Mouse (Mus musculus): ENCODE data around the gene Tial1. TPM values are rescaled to one million over a fixed set of nuclear protein-coding genes. Genes with fewer than 3 reads are reported as not detected.

The Tial1 gene
- 92.5 and 95.3 TPM in 2 replicates for total RNA-seq (2021)
- long read RNA-seq, experiment 1, full-length matches to known transcripts = 16 of 31 reads
- long read RNA-seq, experiment 1, partial matches to known transcripts = 5 of 31 reads
- long read RNA-seq, experiment 1, other reads (novel, unspliced or antisense) = 10 of 31 reads
- long read RNA-seq, experiment 2, full-length matches to known transcripts = 15 of 31 reads
- long read RNA-seq, experiment 2, partial matches to known transcripts = 7 of 31 reads
- long read RNA-seq, experiment 2, other reads (novel, unspliced or antisense) = 9 of 31 reads

DNA sequence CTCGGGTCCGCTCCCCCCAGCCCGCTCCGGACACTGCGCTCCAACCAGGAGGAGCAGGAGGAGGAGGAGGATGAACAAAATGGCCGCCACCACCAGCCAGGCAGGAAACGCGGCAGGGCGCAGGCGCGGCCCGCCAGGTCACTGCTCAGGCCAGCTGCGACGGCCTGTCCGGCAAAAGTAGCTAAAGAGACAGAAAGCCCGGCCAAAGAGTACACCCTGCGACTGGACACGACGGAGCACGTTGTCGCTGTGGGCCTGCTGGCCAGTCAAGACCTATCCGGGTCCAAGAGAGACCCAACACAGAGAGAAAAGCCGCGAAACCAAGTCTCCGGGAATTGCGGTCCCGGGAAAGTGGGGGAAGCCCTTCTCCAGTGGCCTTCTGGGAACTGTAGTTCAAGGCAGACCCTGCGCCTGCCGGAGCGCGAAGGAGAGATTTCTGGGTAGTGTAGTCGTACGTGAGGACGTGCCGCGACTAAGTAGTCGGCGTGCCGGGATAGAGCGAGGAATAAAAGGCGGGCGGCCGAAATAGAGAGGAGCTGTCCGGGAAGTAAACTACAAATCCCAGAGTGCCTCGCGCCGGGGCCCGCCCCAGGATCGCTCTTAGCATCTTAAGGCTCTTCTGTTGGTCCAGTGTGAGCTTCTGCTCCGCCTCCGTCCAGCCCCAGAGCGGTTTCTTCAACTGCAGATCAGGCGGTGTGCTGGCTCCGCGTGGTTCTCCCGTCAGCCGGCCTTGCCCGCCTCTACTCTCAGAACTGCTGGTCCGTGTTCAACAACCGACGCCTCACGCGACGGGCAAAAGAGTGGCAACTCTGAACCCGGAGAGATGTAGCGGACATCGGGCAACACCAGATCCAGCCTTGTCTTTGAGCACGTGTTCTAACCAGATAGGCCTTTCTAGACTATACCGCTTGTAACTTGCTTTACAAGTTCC is at the start of gene Tial1:
Gene Tial1 (minus strand): TSS at position 433 of the 931 bp plus-strand sequence.
- DNase-seq = peak; percentile 98

- no peak for DNase-seq
Measured at GRCm38 (mm10) chr7:128504091-128504490, 42.6 kb upstream of the Tial1 start.

GRCm38 (mm10) chr7:128499801-128500200 is 38.3 kb upstream of the Tial1 start:
- peak; percentile 85 for DNase-seq

- no peak for DNase-seq
Measured at GRCm38 (mm10) chr7:128494546-128494945, 33.0 kb upstream of the Tial1 start.

DNA sequence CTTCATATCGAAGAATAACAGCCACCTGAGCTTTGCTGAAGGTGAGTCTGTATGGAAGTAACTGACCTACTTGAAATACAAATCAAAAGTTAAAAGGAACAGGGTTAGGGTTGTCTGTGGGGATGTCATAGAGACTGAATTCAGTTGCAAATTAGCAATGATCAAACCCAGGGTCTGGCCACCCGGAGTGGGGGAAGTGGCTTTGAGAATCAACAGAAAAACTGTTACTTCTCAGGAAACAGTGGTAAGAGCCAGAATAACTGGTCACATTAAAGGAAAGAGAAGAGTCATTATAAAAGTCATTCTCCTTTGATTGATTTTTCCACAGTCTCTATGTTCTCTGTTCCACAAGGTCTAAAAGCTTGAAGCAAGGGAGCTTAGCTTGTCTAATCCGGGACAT is 27.5 kb upstream of the Tial1 start:
- no peak for DNase-seq

- DNase-seq = peak; percentile 92
Measured at GRCm38 (mm10) chr7:128474322-128474721, 12.8 kb upstream of the Tial1 start.

DNA sequence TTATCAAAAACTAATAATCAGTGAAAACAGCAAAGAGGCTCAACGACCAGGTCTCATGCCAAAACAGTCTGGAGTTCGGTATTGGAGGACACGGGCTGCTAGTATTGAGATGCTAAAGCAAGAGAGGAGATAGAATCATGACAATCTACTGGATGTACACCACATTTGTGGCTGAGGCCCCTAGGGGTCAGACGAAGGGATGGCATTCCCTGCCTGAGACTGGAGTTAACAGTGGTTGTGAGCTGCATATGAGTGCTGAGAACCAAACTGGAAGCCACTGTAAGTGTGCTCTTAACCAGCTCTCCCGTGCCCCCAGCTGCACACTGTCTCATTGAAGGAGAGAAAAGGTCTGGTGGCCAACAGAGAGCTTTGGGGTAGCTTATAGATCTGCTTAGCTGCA is 889 bp upstream of the Tial1 start:
- no peak for DNase-seq

DNA sequence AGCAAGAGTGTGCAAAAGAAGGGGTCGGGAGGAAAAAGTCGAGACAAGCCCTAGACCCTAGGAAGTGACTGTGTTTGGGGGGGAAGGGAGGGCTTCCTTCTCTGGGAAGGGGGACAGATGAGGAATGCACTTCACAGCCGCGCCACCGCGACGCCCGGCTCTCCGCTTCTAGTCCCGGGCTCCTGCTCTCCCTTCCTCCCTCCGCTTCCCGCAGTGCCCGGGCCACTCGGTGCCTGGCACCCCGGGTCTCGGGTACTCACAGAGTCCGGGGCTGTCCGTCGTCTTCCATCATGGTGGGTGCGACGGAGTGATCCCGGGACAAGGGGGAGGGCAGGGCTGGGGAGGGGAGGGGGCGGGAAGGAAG is 670 bp downstream of the Tial1 start:
- DNase-seq = no peak

DNA sequence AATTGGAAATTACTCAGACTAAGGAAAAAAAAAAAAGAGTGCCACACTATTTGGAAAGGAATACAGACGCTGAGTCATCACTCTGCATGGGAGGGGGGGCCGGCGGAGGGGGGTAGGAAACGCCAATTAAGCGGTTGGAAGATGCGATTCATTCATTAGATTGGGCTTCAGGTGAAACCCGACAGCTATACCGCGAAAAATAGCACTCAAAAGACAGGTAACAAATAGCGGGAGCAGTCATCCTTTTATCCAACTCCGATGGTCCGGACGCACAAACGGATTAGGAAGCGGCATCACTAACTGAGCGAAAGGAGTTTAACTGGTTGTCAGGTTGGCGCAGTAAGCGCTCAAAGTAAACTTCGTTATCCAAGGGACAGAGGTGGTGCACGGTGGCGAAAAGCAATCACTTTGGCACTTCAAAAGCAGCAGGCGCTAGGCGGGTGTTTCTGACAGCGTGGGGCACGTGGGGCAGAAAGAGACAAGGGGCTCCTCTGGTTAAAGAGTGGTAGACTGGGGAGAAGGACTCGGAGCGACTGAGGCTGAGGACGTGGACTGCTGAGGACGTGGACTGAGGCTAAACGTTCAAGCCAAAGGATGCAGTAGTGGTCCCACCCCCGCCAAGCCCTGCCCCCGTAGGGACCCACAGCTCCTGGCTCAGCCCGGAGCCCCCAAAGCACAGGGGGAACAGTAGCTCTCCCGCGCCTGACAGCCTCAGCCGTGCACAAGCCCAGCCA is 1.2 kb downstream of the Tial1 start:
- peak; percentile 55 for DNase-seq

- DNase-seq = no peak
Measured at GRCm38 (mm10) chr7:128459791-128460130, 1.8 kb downstream of the Tial1 start.

- DNase-seq = no peak
Measured at GRCm38 (mm10) chr7:128458011-128458410, 3.5 kb downstream of the Tial1 start.

DNA sequence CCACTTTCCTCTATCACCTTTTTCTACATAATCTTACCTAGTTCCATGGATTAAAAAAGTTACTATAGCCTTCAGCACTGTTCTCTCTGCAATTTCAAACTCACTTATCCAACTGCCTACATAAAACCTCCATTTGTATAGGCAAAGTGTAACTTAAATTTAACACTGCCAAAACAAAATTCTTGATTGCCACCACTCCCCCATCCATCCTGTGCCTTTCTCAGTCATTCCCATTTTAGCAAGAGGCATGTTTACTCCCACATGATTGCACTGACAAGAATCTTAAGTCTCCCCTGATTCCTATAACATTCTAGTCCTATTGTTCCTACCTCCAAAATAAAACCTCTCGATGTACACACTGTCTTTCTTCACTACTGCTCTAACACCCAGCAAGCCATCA is 8.8 kb downstream of the Tial1 start:
- DNase-seq = no peak

GRCm38 (mm10) chr7:128440584-128440983 is 20.9 kb downstream of the Tial1 start:
- DNase-seq = no peak

- no peak for DNase-seq
Measured at GRCm38 (mm10) chr7:128439251-128439650, 22.3 kb downstream of the Tial1 start.

- no peak for DNase-seq
Measured at GRCm38 (mm10) chr7:128438131-128438530, 23.4 kb downstream of the Tial1 start.

DNA sequence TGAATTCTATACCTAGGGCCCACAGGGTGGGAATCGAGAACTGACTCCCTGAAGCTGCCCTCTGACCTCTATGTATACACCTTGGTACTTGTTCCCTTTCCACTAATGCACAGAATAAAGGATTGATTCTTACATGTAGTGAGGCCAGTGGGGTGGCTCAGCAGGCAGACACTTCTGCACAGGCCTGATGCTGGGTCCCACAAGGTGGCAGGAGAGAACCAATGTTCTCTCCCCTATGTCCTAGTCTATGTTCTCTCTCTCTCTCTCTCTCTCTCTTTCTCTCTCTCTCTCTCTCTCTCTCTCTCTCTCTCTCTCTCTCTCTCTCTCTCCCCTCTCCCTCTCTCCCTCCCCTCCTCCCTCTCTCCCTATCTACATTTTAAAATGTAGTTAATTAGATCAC is 28.3 kb downstream of the Tial1 start:
- no peak for DNase-seq

DNA sequence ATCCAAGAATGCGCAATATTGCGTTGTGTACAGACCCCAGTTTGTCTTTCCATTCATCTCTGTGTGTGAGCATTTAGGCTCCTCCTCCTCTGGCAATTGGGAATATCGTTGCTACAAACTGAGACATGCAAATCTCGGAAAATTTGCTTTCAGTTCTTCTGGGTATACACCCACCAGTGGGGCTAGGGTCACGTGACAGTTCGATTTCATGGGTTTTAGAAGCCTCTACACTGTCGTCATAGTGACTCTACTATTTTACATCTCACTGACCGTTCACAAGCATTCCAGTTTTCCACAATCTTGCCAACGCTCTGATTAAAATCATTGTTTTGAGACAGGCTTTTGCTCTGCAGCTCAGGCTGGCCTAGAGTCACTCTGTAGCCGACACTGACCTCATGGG is 28.9 kb downstream of the Tial1 start:
- DNase-seq = no peak

GRCm38 (mm10) chr7:128422491-128422890 is 39.0 kb downstream of the Tial1 start:
- no peak for DNase-seq

- no peak for DNase-seq
Measured at GRCm38 (mm10) chr7:128421701-128422100, 39.8 kb downstream of the Tial1 start.

DNA sequence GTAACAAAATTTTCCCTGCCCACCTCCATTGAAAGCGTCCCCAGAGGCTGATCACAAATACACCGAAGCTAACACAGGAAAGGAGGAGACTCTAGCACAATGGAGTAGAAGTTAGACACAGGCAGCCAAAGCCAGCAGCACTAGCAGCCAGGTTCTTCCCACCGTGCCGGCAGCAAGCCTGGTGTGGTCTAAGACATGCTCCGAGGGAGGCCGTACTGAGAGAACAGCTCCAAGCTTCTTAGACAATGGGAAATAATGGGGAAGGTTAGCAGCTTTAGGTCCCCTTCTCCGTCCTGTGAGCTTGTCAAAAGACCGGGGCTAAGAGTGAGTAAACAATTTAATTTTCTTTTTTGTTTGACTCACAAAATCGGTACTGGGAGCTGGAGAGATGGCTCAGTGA is 41.8 kb downstream of the Tial1 start:
- no peak for DNase-seq

DNA sequence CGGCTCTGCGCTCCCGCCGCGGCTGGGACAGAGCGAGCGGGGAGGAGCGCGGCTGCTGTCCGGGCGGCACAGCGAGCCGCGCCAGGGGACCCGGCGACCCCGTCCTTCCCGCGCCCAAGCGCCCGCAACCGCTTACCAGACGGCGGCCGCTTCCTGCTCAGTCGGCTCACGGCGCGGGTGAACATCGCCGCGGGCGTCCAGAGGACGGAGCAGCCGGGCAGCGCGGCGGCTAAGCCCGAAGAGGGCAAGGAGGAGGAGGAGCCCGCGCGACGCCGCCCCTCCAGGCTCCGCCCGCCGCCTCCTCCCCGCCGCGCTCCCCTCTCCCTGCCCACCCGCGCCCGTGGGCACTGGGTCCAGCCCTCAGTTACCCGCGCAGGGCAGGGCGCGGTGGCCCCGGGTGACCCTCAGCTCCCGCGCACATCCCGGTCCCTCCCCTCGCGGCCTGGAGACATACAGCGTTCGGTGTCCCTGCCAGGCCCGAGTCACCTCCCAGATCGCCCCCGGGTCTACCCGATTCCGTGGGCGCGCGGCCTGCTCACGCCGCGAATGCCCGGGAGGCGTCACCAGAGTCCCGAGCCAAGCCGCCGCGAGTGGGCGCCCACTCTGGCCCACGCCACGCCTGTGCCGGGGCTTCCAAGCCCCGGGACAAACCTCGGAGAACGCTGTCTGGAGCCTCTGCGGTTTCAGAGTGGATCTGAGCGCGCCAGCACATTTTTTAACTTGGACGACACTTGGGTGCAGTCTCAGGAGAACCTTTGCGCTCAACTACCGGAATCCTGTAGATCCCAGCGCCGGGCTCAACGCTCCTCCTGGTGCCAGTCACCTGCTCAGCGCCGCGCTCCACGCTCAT is 43.4 kb downstream of the Tial1 start, which contains the start of gene Rgs10:
Gene Rgs10 (minus strand): TSS at position 829 of the 850 bp plus-strand sequence.
- DNase-seq = peak; percentile 75

All from adrenal gland, postnatal 14 days (tissue).